Mouse (Mus musculus): ENCODE measurements around the gene Ipcef1. TPM values are rescaled to one million over a fixed set of nuclear protein-coding genes. Genes with fewer than 3 reads are reported as not detected.

The Ipcef1 gene
- polyA plus RNA-seq (2014; fragmentation: Illumina TruSeq; extraction: RNeasy Lipid Tissue Mini Kit (QIAGEN cat#74804); ENCODE audit: low read depth, low replicate concordance), result 0.16 TPM

DNA sequence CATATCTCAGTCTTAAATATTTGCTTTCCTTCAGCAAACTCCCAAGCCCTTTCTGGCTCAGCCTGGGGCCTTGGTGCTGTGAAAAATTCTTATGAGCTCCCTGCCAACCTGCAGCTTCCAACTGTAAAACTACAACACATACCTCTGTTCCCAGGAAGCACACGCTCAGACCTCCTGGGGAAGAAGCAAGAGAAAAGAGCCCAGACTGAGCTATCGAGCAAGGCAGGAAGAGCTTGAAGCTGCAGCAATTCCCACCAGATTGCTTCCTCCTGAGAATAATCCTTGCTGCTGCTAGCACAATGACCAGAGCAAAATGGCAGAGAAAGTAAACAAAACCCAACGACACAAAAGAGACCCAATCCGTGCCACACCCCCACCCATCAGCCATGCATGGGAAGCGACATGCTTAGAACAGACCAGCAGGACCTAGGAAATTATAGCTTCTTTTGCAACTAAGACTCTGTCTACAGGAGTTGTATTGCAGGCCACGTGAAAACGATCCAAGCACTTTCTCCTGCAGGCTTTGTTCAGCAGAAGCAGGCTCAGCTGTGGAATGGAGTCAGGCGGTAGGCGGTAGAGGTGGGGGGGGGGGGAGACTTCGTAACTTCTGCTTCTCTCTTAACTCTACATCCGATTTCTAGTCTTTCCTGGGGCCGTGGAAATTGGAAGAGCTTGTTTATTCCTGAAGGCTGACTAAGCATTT lies at the start of gene Ipcef1:
Gene Ipcef1, minus strand, starts transcription at position 164 of the 703 bp plus-strand sequence.

Other genes starting within 250 kb of the Ipcef1 start
- 5.8 TPM for gene Cnksr3, start 159.8 kb upstream of the Ipcef1 start, polyA plus RNA-seq (2014; fragmentation: Illumina TruSeq; extraction: RNeasy Lipid Tissue Mini Kit (QIAGEN cat#74804); ENCODE audit: low read depth, low replicate concordance)

All from liver, adult 10 weeks (tissue).